Mouse (Mus musculus) layer of hippocampus, adult 9-10 months (tissue): ENCODE measurements at regions not wholly inside any gene's neighbourhood (a gene's known extent, or its start where the extent isn't known, plus 50 kb on each side); places are given as distances from the start of the nearest gene placed in this dataset.
A peak's percentile ranks its signal among the peaks of the same experiment; 100 is the strongest.

Experiments
- DNase-seq: peaks from one replicate; pipeline ENCODE4 v3.0.0; 2022; ENCODE audit warnings: low spot score

DNA sequence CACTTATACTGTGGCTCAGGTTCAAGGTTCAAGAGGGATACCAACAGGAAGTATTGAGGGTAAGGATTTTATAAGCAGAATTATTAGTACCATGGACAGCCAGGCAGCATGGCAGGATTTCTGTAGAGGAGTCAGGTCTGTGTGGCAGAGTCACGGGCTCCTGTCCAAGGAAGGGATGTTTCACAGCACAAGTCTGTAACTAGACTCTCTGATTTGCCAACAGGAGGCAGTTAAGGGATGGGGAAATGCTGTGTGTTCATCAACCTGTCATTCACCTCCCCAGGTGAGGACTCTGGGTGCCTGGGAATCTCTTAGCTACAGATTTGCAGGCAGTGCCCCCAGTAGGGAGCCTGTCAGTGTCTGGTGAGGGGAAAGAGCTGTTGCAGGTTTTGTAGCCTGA, 541.7 kb upstream of the Auts2 start:
- DNase-seq, result no peak

DNA sequence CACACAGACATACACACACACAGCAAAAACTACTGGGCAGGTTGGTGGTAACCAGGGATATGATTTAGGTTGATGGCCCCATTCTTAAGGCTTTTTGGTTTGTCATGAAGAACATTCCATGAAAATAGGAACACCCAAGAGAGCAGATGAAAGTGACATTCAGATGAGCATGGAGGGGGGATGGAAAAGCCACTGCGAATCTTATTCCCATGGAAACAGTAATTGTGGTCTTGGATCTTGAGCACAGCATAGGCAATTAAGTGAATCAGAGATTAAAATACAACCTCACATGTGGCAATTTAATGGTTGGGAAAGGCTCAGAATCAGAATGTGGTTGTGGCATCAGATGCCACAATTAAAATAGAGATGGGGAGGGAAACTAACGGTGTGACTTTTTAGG, 537.6 kb upstream of the Auts2 start:
- DNase-seq, result no peak

DNA sequence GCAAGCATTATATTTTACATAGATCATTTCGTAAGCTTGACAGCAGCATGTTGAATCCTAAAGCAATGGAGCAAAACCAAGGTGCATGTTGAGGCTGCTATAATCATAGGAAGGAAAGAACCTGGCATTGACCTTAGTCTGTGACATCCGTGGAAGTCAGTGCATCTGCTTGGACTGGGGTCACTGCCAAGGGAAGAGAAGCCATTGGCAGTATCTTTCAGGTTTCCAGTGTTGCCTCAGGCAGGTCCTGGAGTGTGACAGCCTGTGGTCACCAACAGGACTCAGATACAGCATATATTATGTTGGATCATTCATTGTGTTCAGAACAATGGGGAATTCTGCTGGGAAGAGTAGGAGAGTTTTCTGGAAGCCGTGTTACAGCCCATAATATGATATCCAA, 535.8 kb upstream of the Auts2 start:
- DNase-seq, result no peak

DNA sequence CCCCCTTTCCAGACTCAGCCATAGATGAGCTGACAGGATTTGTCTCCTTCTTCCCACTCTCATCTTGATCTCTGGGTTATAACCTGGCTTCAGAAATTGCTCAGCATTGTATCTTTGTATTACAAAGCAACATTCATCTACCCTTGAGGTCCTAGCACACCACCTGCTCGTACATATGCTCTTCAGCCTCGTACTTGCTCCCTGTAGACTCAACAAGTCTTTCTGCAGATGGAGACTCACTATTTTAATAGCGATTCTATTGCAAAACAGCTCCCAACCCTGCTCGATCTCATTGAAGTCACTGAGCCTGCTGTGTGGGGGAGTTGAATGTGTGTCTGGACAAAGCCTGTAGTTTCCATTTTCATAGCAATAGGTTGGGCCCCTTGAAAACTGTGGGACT, 535.2 kb upstream of the Auts2 start:
- DNase-seq, result no peak

DNA sequence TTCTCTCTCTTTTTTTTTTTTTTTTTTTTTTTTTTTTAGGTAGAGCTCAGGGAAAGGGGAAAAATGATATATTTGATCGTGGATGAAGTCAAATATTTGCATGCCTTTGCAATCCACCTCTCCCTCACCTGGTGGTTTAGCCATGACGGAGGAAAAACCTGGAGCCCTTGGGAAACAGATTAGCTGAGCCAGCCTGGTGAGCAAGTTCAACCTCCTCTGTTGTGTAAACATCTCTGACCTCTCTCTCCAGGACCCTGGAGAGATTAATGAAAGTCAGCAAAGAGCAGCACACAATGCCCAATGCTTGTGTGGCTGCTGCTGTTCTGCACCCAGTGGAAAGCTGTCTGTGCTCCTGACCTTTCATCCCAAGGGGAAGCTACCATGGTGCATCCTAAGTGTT, 530.2 kb upstream of the Auts2 start:
- no peak for DNase-seq

DNA sequence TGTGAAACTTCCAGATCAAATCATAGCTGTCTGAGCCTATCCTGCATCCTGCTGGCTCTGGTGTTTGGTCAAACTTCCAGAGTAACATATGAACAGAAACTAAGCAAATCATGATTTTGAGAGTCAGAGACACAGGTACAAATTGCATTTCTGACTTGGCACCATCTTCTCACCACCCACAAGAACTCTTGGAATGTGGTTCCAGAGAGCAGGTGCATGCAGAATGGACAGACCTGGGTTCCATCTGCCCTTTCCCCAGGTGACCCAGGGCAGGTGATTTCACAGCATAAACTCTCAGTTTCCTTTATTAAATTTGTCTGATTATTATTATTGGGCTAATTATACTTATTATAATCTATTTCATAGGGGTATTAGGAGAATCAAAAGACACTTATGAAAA, 527.0 kb upstream of the Auts2 start:
- no peak for DNase-seq

DNA sequence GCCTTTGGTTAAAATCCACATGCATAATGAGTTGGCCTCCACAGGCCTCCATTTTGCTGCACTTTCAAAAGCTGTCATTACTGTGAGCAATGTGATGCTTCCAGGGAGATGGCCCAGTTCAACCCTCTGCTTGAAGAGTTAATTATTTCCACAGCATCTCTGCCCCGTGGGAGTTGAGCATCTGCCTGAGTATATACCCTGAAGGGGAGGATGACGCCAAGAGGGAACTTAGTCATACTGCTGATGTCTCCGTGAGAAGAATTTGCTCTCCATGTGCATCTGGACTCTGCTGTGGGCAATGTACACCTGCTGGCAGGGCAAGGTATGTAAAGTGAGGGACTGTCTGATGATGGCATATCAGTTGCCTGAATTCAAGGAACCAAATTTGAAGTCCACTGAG, 519.3 kb upstream of the Auts2 start:
- no peak for DNase-seq

DNA sequence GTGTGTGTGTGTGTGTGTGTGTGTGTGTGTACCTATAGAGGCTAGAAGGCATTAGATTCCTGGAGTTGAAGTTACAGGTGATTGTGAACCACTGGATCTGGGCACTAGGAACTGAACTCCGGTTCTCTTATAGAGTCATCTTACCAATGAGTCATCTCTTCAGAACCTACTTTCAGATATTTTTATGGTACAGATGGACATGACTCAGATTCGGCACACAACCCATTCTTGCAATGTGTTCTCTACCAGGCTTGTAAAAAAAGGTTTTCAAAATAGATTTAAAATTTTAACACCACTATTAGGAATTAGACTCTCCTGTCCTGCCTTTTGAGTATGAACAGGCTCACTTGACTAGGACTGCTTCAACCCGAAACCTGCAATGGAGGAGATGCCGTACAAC, 504.3 kb upstream of the Auts2 start:
- peak; percentile 24 for DNase-seq

DNA sequence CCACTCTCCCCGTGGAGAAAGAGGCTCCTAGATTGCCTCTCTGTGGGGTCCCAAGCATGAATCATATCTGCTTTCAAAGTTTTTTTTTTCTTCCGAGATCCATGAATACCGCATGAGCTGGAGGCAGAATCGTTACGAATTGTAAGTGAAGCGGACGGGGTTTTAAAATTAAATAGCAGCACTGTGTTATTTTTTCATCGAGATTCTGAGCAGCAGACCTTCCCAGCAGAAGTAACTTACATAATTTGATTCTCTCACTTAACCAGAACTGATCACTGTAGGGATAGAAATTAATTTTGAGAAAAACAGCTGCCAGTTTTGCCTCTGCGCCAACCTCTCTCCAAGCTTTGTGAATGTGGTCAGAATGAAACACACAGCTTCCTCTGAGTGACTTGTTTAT, 502.5 kb upstream of the Auts2 start:
- no peak for DNase-seq

DNA sequence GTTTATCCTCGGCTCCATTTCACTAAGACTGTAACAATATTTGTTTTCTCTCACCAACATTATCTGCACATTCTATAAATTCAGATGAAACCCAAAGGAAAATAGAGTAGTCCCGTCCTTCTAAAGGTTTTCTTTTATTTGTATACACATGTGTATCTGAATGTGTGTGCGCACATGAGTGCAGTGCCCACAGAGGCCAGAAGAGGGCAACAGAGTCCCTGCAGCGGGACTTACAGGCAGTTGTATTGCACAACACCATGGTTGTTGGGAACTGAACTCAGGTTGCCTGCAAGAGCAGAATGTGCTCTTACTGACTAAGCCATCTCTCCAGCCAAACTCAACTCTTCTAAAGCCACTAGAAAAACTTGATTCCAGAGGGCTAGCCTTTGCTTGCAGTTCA, 484.4 kb upstream of the Auts2 start:
- DNase-seq, result no peak

DNA sequence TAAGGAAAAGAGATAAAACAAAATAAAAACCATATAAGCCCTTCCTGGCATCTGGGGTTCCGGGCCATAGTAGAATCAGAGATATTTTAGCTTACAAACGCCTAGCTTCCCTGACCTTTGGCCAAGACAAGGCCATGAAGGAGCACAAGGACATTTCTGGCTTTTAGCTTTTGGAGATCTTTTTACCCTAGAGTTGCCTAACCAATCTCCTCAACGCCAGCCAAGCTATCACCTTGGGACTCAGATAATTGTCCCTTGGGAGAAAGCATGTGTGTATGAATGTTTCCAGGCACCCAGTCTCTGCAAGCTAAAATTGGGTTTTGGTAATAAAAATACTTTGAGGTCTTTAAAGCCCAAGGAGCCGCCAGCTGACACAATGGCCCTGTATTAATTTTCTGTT, 482.0 kb upstream of the Auts2 start:
- DNase-seq, result no peak

DNA sequence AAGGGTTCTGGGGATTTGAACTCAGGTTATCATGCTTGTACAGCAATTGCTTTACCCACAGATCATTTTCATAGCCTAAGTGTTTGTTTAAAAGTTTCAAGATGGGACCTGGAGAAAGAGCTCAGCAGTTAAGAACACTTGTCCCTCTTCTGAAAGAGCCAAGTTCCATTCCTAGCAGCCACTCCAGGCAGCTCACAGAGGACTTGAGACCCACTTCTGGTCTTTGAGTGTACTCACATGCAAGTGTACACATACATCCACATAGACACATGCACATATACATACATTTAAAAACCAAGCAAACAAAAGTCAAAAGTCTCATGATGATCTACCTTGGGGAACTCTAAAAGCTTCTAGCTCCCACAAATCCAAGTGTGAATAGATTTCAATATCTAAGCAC, 477.7 kb upstream of the Auts2 start:
- no peak for DNase-seq

DNA sequence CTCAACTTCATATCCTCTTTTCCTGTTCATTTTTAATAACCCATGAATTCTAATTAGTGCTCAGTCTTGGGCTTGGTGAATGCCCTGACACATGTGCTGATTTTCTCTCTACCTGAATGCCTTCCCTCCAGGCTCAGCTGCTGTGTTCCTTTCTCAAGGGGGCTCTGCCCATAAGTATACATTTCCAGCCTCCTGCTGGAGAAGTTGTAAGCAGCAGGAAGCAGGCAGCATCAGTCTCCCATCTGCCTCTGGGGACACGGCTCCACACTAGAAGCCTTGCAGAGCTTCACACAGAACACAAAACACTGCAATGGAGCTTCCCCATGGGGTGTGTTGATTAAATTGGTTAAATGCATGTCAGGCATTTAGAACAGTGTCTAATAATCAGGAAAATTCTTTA, 477.0 kb upstream of the Auts2 start:
- DNase-seq, result no peak

DNA sequence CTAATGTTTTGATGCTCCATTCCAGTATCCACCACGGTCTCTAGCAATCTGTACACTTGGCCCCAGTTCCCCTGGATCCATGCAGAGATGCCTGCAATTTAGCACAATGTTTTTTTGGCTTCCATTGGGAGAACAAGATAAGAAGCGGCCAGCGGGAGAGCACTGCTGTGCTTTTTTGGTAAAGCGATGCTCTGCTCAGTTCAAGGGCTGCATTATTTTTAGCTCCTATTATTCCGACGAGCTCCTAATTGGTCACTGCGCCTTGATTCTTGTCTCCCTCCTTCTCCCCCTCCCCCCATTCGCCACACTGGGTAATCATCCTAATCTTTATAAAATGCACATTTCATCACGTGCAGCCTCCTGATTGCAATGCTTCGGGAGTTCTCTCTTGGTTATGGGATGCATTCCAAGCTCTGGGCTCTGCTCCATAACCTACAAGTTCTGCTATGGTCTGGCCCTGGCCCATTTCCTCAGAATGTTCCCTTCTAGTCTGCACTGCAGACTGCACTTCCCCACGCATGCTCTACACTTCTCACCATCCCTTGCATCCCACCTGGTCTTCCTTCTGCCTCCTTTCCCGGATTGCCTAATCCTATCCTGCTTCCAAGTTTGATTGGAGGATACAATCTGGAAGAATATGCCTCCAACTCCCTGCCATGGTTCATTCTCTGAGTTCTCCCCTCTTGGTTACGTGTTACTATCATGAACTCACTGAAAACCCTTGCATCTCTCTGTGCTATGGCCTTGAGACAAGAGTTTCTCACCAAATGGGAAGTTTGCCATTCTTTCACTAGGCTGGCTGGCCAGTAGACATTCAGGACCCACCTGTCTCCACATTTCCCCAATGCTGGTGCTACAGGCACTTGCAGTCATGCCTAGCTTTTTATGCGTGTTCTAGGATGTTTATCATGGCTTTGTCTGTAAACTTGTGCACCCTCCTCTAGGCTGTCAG, 467.8 kb upstream of the Auts2 start:
- DNase-seq, result peak; percentile 63

DNA sequence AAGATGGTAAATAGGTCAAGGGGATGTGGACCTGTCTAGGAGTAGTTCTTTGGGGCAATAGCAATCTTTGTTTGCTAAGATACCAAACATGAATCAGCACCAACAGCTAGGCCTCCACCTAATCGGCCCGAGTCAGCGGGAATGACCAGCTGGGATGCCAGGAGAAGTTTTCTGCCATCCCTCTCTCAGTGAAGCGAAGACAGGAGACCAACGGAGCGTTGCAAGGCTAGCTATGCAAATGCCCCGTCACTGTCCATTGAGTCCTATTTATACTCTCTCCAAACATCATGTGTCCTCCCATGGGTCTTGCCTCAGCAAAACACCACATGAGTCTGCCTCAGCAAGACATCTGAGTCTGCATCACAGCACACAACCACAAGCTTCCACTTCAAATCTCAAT, 439.7 kb upstream of the Auts2 start:
- no peak for DNase-seq

DNA sequence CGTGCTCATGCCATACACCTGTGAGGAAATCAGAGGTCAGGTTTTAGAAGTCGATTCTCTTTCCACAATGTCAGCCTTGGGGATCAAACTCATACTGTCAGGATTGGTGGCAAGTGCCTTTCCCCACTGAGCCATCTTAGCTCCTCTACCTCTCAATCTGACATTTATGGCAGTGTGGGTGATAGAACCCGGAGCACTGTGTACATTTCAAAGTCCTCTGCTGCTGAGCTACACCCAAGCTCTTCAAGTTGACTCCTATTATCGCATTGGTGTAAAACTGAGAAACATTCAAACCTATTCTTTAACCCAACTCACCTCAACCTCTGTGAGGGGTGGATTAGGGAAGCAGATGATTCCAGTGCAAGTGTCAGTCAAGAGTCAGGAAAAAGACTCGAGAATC, 435.9 kb upstream of the Auts2 start:
- DNase-seq, result no peak

DNA sequence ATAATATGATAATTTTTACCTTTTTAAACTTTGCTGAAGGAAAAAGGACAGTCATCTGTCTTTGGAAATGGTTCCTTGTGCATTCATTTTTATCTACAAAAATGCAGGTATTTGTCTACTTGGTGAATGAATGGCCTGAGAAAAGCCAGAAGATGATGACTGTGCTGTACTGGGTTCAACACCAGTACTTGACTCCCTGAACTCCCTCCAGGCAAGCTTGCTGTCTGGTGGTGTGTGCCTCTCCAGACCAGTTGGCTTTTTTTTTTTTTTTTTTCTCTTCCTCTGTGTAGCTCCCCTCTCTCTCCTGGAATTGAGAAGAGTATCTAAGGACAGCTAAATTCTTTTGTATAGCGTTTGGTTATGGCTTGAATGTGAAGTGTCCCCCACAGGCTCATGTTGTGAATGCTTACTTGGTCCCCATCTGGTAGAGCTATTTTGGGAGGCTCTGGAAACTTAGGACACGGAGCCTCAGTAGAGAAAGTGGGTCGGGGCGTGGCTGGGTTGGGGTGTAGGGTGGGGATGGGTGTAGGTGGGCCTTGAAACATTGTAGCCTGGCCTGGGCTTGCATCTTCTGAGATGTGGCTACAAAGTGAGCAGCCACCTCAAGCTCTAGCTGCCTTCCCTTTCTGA, 432.3 kb upstream of the Auts2 start:
- DNase-seq, result no peak

DNA sequence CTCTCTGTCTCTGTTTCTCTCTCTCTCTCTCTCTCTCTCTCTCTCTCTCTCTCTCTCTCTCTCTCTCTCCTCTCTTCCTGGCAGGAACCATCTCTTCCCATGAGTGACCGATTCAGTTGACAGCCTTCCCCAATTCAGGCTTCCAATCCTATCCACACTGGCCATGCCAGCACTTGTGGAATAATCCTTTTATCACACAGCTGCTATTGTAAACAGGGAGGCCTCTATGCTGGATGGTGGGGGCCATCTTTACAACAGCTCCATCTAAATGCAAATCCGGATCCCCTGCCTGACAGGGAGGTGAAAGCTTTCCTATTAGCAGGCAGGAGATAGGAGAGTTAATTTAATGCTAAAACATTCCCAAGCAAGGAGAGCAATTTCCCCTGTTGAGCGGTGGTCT, 431.7 kb upstream of the Auts2 start:
- DNase-seq, result no peak

DNA sequence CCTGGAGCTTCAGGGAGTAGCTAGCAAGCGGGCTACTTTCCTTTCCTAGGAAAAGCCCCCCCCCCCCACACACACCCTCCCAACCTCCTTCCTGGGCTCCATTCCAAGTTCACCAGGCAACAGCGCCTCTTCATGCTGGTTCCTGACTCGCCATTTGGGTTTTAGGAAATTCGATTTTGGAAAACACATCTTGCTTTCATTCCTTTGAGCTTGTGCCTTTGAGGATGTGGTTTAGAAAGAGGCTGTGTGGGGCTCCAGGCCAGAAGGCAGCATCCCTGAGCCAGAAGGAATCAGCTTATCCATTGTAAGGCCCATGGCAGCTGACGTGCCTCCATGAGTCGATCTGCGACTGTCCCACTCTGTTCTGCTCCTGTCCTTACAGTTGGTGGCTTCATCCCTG, 427.9 kb upstream of the Auts2 start:
- DNase-seq, result no peak

DNA sequence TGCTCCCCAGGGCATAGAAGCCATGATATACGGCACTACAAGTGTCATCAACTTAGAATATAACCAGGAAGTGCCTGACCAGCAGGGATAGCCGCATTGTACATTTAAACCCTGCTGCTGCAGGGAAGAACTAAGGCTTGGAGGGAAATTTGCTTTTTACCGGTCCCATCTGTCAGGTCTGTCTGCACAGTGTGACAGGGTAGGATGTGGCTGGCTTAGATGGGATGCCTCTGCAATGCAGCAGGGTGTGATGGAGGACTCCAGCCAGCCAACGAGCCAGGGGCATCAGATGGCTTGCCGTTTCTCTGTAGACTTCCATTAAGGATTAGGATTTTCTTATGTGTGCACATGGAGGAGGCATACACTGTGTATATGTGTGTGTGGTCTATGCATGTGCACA, 426.2 kb upstream of the Auts2 start:
- no peak for DNase-seq

DNA sequence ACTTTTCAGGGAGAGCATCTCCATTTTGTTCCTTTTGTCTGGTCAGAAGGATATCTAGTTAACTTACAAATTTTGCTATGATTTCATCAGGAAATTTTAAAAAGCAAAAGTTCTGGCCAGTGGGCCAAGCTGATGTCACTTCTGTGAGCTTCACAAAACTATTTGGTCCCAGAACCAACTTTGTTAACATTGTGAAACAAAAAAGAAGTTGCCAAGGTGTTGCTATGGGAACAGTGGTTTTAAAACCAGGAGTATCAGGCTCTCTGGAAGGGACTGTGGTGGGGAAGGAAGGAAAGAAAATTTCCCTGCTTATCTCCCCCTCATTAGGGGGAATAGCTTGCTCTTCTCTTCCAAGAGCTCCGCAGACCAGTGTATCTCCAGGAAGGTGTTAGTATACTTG, 416.8 kb upstream of the Auts2 start:
- no peak for DNase-seq

DNA sequence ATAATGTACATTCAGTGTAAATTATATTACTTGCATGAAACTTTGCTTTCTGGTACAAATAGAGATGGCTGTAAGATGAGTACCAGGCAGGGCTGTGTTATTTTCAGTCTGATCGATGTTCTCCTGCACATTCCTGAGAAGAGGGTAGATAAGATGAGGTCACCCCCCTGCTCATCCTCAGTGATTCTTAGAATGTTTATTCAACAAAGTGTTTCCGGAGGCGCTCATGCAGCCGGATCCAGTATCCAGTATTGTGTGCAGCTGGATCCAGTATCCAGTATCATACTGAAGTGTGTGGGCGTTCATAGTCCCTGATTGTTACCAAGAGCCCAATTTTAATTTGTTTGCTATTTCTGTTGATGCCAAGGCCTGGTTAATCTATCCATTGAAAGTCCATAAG, 413.0 kb upstream of the Auts2 start:
- DNase-seq, result no peak

DNA sequence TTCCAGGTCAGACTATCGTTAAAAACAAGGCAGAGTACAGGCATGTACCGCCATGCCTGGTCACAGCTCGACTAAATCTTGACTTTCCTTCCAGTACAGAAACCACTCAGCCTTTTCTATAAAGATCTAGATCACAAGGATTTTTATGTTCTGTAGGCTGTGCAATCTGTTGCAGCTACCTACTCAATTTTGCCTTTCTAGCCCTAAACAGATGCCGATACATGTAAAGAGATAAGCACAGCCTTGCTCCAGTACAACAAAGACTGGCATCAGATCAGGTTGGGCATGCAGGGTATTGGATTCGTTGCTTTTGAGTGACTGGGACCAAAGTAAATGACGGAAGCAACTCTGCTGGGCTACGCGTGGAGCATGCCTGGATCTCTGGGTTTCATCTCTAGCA, 411.9 kb upstream of the Auts2 start:
- no peak for DNase-seq

DNA sequence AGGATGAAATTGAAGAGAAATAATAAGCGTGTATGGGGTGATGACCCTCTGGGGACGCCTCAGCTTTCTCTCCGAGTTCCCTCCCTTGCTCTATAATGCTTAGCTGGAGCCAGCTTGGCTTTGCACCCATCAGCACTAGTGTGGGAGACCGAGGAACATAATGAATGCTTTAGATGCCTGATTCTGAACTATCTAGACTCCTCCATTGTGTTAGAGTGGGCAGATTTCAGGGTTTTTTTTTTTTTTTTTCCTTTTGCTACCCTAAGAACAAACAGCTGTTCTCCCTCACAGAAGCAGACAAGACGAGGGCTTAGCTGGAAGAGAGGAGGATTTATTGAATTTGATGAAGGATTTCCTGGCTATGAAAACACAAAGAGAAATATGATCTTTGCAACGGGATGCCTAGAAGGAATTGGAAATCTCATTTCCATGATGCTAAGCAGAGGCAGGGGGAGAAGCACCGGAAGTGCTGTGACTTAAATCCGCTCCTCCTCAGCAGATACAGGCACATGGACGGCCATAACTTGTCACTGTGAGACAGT, 390.4 kb upstream of the Auts2 start:
- DNase-seq, result no peak
